Mouse (Mus musculus) gastrocnemius, postnatal 4 days (tissue): ENCODE data around the gene Morn5. TPM values are rescaled to one million over a fixed set of nuclear protein-coding genes. Genes with fewer than 3 reads are reported as not detected.

Experiments
- DNase-seq, 2 experiments: peaks; one replicate each; pipeline ENCODE4 v3.0.0; 2021 to 2022; ENCODE audit warnings: low spot score in 2 of 2, mixed read lengths in 2 of 2
- total RNA-seq, 2 experiments: library from RNA; stranded (reverse); gene quantifications; 2 replicates each; pipeline ENCODE4 v1.2.3; 2021

Gene Morn5
- total RNA-seq, 2 experiments from 2014 or later: not detected

DNA sequence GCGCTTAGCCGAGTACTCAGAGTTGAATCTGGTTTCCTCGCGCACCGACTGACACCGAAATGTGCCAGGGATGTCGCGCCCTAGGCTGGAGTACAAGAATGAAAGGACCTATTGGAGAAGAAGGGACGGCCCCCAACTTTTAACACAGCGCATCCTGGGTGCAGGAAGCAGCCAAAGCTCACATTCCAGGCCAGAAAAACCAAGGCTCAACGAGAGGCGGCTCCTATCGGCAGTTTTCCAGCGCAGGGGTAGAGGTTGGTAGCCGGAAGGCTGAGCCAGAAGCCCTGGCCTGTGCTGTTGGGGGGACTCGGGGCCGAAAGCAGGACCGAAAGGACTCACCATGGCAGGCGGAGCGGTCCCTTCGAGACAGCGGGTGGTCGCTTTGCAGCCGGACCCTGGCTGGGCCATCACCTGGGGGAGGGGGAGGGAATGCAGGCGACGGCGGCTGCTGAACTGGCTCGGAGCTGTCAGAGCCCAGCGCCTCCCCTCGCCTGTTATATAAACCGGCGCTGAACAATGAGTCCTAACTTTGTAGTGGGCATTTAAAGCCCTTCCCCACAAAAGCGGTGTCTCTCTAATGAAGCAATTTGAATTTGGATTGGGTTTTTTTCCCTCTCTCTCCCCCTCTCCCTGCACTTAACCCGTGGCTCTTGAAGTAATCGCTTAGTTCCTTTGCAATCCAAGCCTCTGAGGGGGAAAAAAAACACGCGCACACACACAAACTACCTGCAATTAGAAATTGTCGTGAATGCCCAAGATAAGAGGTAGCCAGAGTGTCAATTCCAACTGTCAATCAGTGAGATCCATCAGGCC is 54.5 kb downstream of the Morn5 start:
- no peak for DNase-seq

DNA sequence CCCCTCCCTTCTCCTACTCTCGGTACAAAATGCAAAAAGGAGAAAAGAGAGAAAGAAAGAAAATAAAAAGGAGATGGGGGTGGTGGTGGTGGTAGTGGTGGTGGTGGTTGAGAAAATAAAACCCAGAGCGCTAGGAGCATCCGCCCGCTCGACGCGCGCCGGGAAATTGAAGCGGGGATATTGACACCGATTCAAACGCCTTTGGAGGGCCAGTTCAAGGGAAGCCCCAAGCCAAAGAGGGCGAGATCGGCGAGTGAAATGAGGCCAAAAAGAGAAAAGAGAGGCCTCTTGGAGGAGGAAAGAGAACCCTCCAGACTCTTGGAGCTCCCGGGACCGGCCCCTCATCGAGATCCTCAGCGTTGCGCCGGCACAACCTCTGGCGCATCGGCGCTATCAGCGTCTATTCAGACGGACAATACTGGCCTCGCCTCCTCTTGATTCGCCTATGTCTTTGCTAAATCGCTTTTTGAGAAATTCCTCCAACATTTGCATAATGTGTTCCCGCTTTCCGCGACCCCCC is 55.2 kb downstream of the Morn5 start:
- DNase-seq: no peak

DNA sequence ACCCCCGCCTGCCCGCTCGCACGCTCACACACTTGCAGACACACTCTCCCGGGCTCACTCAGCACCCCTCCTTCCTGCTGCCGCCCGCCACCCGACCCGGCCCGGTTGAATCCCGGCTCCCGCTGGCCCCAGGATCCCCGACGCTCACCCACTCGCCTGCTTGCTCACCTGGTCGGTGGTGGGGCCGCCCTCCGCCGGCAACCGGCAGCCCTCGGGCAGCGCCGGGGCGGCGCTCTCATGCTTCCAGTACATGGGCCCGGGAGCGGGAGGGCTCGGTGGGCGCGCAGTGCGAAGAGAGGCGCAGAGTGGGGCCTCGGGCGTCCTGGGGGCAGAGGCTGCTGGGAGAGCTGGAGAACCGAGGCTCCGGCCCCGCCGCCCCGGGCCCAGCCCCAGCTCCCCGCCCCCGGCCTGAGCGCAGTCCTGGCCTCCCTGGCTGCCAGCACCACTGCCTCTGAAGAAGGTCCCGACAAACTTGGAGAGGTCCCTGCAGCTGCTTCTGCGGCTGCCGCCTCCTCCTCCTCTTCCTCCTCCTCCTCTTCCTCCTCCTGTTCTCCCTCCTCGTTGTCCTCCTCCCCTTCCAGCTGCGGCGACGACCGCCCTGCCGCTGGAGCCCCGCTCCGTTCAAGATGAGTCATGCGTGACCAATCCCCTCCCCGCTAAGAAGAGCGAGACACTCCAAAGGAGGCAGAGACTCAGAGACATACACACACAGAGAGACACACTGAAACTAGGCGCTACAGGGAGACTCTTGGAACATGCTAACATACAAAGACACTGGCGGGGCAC is 55.9 kb downstream of the Morn5 start, which contains the start of gene Lhx6:
TSS of gene Lhx6 (minus strand) at position 453 of the 786 bp plus-strand sequence.
- no peak for DNase-seq

DNA sequence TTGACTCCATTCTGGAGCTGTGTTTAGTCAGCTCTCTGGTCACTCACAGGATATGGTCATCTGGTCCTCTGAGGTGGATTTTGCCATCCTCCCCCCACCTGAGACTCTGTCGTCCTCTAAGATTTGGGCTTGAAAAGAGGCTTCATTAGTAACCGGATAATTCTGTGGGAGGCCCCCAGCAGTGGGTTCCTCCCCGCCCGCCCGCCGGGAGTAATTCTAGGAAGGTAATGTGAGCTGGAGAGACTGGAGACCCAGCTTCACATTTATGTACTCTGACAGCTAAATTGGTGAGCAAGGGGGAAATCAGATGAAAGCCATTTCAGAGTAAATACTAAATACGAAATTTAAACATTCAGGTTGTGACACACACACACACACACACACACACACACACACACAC is 59.4 kb downstream of the Morn5 start:
- DNase-seq: no peak

DNA sequence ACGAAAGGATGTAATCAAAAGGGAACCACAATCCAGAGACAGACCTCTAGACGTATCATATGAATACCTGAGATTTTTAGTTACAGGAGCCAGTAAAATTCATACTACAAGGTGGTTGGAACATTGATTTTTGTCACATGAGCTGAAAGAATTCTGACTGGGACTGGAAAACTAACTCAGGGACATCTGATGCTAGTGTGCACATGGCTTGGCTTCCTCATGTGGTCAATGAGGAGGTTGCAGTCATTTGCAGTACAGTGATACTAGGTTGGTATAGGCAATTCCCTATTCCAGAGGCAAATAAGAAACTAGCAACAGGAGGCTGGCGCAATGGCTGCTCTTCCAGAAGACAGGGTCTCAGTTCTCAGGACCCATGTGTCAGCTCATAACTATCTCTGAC is 63.4 kb downstream of the Morn5 start:
- DNase-seq: no peak

DNA sequence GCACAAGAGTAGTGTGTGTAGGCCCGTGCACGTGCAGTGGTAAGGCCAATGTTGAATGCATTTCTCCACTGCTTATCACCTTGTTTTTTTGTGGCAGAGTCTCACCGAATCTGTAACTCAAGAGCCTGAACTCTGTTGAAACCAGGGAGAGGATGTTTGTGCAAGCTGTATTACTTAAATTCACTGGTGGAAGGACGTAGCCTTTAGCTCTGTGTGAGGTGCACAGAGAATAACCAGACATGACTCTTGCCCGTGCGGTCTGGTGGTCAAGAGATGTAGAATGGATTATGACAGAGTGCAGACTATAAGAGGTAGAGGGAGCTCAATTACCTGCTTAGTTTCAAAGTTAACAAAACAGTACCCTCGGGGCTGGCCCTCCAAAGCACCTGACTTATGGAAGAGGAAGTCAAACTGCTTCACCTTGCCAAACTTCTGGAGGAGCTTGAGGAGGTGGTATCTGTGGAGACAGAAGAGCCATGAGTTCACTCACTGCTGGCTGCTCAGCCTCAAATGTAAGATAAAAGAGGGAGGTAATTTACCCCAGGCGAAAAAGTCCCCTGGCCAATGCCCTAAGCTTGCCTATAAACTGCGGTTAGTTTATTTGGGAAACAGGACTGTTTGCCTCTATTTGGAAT is 77.7 kb downstream of the Morn5 start:
- DNase-seq: no peak

DNA sequence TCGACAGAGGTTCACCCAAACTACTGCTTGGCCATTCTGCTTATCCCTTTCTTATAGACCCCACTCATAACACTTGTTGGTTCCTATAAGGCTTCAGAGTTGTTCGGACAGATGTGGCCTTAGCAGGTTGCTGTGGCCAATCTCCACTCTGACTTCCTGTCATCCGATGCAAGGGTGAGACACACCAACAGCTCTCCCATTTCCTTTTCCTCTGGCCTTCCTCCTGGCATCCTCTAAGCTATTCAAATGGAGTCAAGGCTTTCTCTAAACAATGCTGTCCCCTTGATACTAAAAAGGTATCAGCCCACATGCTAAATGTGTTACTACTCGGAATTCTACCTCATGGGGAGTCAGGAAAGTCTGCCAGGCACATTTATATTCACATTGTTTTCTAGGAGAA is 78.7 kb downstream of the Morn5 start:
- no peak for DNase-seq

DNA sequence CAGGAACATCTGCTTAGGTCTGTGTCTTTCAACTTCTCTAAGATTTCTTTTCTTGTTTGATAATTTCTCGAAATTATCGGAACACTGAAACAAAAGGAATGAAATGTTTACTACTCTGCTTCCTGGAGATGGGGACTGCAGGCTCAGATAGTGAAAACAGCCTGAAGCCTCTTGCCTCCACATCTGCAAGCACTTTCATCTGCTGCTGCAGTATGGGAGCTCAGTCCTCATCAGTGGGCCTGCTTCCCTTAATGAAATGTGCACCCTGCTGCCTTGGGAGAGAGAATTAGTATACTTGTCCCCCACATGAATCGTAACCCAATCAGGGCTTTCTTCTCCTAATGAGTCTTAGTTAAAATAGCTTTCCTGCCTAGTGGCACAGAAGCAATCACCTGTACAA is 79.8 kb downstream of the Morn5 start:
- DNase-seq: no peak

Other genes starting within 250 kb of the Morn5 start
- gene Ttll11, start 69.5 kb upstream of the Morn5 start, total RNA-seq: 1 to 10 TPM; 3.4 to 5.8 TPM
- gene Ndufa8, start 52 bp upstream of the Morn5 start, total RNA-seq: 100 to 1,000 TPM; 249 to 250 TPM
- gene Lhx6, start 56.0 kb downstream of the Morn5 start, total RNA-seq: 1 to 10 TPM; 6.5 to 8.0 TPM
- gene Mrrf, start 86.9 kb downstream of the Morn5 start, total RNA-seq: 10 to 100 TPM; 24.0 to 25.4 TPM
- gene Rbm18, start 87.3 kb downstream of the Morn5 start, total RNA-seq: 10 to 100 TPM; 33.6 to 36.8 TPM
- 1 to 10 TPM; 5.7 to 6.7 TPM for gene Ptgs1, start 181.0 kb downstream of the Morn5 start, total RNA-seq